ENCODE assay signal across 8 mouse cellular contexts in the genomic region with DNA sequence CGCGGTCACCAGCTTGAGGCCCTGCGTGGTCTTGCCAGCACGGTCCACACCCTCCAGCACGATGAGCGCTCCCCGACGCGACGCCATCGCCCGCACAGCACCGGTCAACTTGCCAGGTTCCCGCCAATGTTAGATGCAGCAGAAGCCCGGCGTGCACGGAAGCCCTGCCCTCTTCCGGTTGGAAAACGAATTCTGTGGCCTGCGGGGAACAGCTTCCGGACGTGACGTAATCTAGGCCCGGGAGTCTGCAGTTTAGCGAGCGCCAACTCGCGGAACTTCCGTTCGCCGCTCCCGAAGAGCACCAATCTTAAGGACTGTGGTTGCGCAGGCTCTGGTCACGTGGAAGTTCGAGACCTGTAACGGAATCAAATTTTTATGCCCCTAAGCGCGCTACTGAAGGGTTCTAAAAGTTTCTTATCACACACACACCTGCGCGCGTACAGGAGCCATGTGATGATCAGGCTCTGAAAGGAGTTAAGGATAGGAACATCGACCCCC. TPM values are rescaled to one million over a fixed set of nuclear protein-coding genes. Genes with fewer than 3 reads are reported as not detected.
DNase-seq lines count a peak whose midpoint lies in the region; ATAC-seq and TF ChIP-seq lines count a peak whose summit lies in the region.

A gene (minus strand): TSS at position 194 of the 498 bp plus-strand sequence.

- TF ChIP-seq EP300 in liver, postnatal 0 days (IDR thresholded peaks at IDR 0.05; ENCODE audit: low read depth), result peak; percentile 74

- peak within 1 kb of the TSS; percentile 88 for H3K4me3 ChIP-seq in E14TG2a.4 (replicated peaks; ENCODE audit: low read length)
- H3K4me3 ChIP-seq in forebrain, embryonic 13.5 days, result peak within 1 kb of the TSS; percentile 77
- H3K4me3 ChIP-seq in liver, postnatal 0 days (ENCODE audit: low read depth, low read length), result peak within 1 kb of the TSS; percentile 65
- peak within 1 kb of the TSS; percentile 61 for H3K4me3 ChIP-seq in neural tube, embryonic 14.5 days (ENCODE audit: low read depth, low read length)

- peak within 1 kb of the TSS; percentile 65 for H3K4me2 ChIP-seq in forebrain, embryonic 13.5 days
- H3K4me2 ChIP-seq in liver, postnatal 0 days (ENCODE audit: low read depth, low read length), result peak within 1 kb of the TSS; percentile 93
- peak within 1 kb of the TSS; percentile 80 for H3K4me2 ChIP-seq in neural tube, embryonic 14.5 days (ENCODE audit: low read depth, low read length)

- H3K9ac ChIP-seq in forebrain, embryonic 13.5 days, result peak within 1 kb of the TSS; percentile 78
- peak within 1 kb of the TSS; percentile 69 for H3K9ac ChIP-seq in liver, postnatal 0 days (replicated peaks)
- H3K9ac ChIP-seq in neural tube, embryonic 14.5 days (replicated peaks; ENCODE audit: low read depth, low read length), result peak within 1 kb of the TSS; percentile 52

- H3K27ac ChIP-seq in forebrain, embryonic 13.5 days, result peak within 1 kb of the TSS; percentile 76
- peak within 1 kb of the TSS; percentile 99 for H3K27ac ChIP-seq in liver, postnatal 0 days (ENCODE audit: low read depth)
- H3K27ac ChIP-seq in neural tube, embryonic 14.5 days (ENCODE audit: low read depth, low read length), result peak within 1 kb of the TSS; percentile 78

- no peak for TF ChIP-seq CTCF in E14TG2a.4 (conservative IDR thresholded peaks at IDR 0.05; ENCODE audit: low read length)
- peak; percentile 75 for TF ChIP-seq CTCF in liver, postnatal 0 days (IDR thresholded peaks at IDR 0.05; ENCODE audit: low read depth)

- H3K36me3 ChIP-seq in E14TG2a.4 (ENCODE audit: insufficient read depth, low read length), result peaks cover 62% of the 10 kb centered on the region
- H3K36me3 ChIP-seq in forebrain, embryonic 13.5 days (ENCODE audit: poor library complexity, severe bottlenecking), result peaks cover 51% of the 10 kb centered on the region
- peaks cover 18% of the 10 kb centered on the region for H3K36me3 ChIP-seq in liver, postnatal 0 days (replicated peaks; ENCODE audit: insufficient read depth, low read length)
- peaks cover 9% of the 10 kb centered on the region; the same call in 1 of the 2 replicates for H3K36me3 ChIP-seq in neural tube, embryonic 14.5 days (ENCODE audit: control insufficient read depth, insufficient read depth, low read length)

- WGBS in forebrain, embryonic 13.5 days, result under 1% methylated on average over 42 of the region's 42 CpGs
- under 1% methylated on average over 42 of the region's 42 CpGs for WGBS in large intestine, adult 2 months
- under 1% methylated on average over 42 of the region's 42 CpGs for WGBS in liver, postnatal 0 days (ENCODE audit: insufficient replicate concordance)
- WGBS in neural tube, embryonic 14.5 days, result under 1% methylated on average over 42 of the region's 42 CpGs

- DNase-seq in c-Kit-positive CD71-positive TER-119-positive erythroid progenitor cells, embryonic 14.5 days (ENCODE audit: low spot score), result peak; percentile 94
- DNase-seq in heart, postnatal 10 days, result peak; percentile 95
- peak; percentile 94 for DNase-seq in large intestine, adult 2 months (ENCODE audit: low read depth, low spot score)
- DNase-seq in liver, postnatal 0 days, result peak; percentile 94
- DNase-seq in testis, postnatal 10 days (ENCODE audit: low spot score), result peak; percentile 89

- intact Hi-C loops in heart, postnatal 10 days (cut with DNase I), result loop anchor here (2.0 to 10.0 kb wide), 2 partner anchors 47 to 137 kb away; a partner anchor contains a TSS

- ATAC-seq in forebrain, embryonic 13.5 days, result peak; percentile 70
- ATAC-seq in liver, postnatal 0 days, result peak; percentile 54
- peak; percentile 63 for ATAC-seq in neural tube, embryonic 14.5 days (ENCODE audit: low read depth)

- H3K9me3 ChIP-seq in E14TG2a.4 (ENCODE audit: low read length), result no peaks in the 10 kb centered on the region
- H3K9me3 ChIP-seq in forebrain, embryonic 13.5 days (replicated peaks), result no peaks in the 10 kb centered on the region
- no peaks in the 10 kb centered on the region for H3K9me3 ChIP-seq in liver, postnatal 0 days (ENCODE audit: low read length)
- H3K9me3 ChIP-seq in neural tube, embryonic 14.5 days (ENCODE audit: control insufficient read depth, low read length), result no peaks in the 10 kb centered on the region

- no peaks in the 10 kb centered on the region for H3K27me3 ChIP-seq in E14TG2a.4 (ENCODE audit: insufficient read depth, low read length)
- no peaks in the 10 kb centered on the region for H3K27me3 ChIP-seq in forebrain, embryonic 13.5 days
- H3K27me3 ChIP-seq in liver, postnatal 0 days (ENCODE audit: insufficient read depth, low read length), result no peaks in the 10 kb centered on the region
- no peaks in the 10 kb centered on the region for H3K27me3 ChIP-seq in neural tube, embryonic 14.5 days (ENCODE audit: control insufficient read depth, insufficient read depth, low read length)

- peaks cover 77% of the 10 kb centered on the region for H3K4me1 ChIP-seq in E14TG2a.4 (replicated peaks; ENCODE audit: low read depth, low read length)
- H3K4me1 ChIP-seq in forebrain, embryonic 13.5 days, result peaks cover 44% of the 10 kb centered on the region
- H3K4me1 ChIP-seq in liver, postnatal 0 days (ENCODE audit: insufficient read depth), result peaks cover 36% of the 10 kb centered on the region
- peaks cover 17% of the 10 kb centered on the region; the same call in 1 of the 2 replicates for H3K4me1 ChIP-seq in neural tube, embryonic 14.5 days (ENCODE audit: control insufficient read depth, insufficient read depth, low read length)

RNA-seq across cellular contexts. Expression of the gene that starts here (rescaled TPM):
- polyA plus RNA-seq in forebrain, embryonic 13.5 days (2015; fragmentation: Nextera tagmentation; extraction: Ambion mirVana), result 234 and 245 TPM in 2 replicates
- total RNA-seq in heart, postnatal 10 days (2021), result 10 to 100 TPM; 43.8 to 46.8 TPM
- polyA plus RNA-seq in large intestine, adult 2 months (2012; rRNA removed), result 43.9 and 54.5 TPM in 2 replicates
- 73.3 and 78.9 TPM in 2 replicates for polyA plus RNA-seq in liver, postnatal 0 days (2015; fragmentation: Nextera tagmentation; extraction: Ambion mirVana)
- 152 and 153 TPM in 2 replicates for polyA plus RNA-seq in neural tube, embryonic 14.5 days (2014; fragmentation: Nextera tagmentation; extraction: Ambion mirVana)

Comparison
In these comparisons a context has a peak if more than half of its experiments do, and no peak if none do; other contexts are left out.
1. Peak in every context shown above with its lines: DNase-seq, ATAC-seq, H3K4me3 ChIP-seq and H3K27ac ChIP-seq.